Mouse (Mus musculus) ES-Bruce4 (cell line): ENCODE results near the gene Btbd18.

Experiments used
- CTCF ChIP-seq: IDR thresholded peaks from one replicate; pipeline ENCODE4 v1.8.1; 2011; ENCODE audit warnings: low read depth, low read length
- EP300 ChIP-seq: IDR thresholded peaks from 2 replicates; pipeline ENCODE4 v1.6.1; 2011; ENCODE audit warnings: low read depth, low read length; ENCODE audit not compliant: insufficient read depth
- POLR2A ChIP-seq: IDR thresholded peaks from one replicate; pipeline ENCODE4 v1.8.1; 2011; ENCODE audit warnings: low read length; ENCODE audit not compliant: insufficient read depth

DNA sequence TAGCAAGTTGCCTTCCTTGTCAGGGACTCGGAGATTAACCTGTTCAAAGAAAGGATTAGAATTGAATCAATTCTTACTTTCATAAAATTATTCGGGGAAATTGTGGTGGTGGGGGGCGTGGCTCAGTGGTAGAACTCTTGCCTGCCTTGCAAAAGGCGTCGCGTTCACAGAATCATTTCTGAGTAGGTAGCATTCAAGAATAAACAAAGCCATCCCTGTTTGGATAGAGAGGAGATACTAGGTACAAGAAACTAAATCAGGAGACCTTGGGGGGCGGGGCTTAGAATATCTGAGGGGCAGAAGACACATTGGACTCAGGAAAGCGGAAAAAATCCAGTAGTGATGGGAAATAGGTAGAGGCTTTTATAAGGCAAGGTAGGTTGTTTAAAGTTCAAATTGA is 20.1 kb downstream of the Btbd18 start, which contains the start of gene Tmx2:
- TF ChIP-seq EP300 = no peak
- TF ChIP-seq POLR2A = no peak
- no peak for TF ChIP-seq CTCF
